Mouse (Mus musculus) hindbrain, embryonic 13.5 days (tissue): ENCODE measurements around the gene Wdr73. TPM values are rescaled to one million over a fixed set of nuclear protein-coding genes. Genes with fewer than 3 reads are reported as not detected.
"Not testable (repeated sequence)": the region's sequence is repeated elsewhere in the genome, so short reads cannot be mapped to it uniquely, and the experiment has no call there.

Source experiments
- ATAC-seq: fragments of 200-750 bp; cut with Nextera tagmentation; 2 replicates; pipeline ENCODE4 v1.8.0; 2017; ENCODE audit warnings: moderate TSS enrichment; ENCODE audit not compliant: low FRiP score
- H3K27ac ChIP-seq: fragments of 300-500 bp; sonication (generic); 2 replicates; pipeline ENCODE4 v1.5.1; 2015; ENCODE audit warnings: inconsistent platforms, mild to moderate bottlenecking, moderate library complexity
- H3K27me3 ChIP-seq: fragments of 300-500 bp; sonication (generic); 2 replicates; pipeline ENCODE4 v1.6.1; 2015; ENCODE audit warnings: mild to moderate bottlenecking, inconsistent platforms
- H3K36me3 ChIP-seq: fragments of 300-500 bp; sonication (generic); 2 replicates; pipeline ENCODE4 v1.6.1; 2015; ENCODE audit warnings: mild to moderate bottlenecking, inconsistent platforms
- H3K4me1 ChIP-seq: fragments of 300-500 bp; sonication (generic); replicated peaks from 2 replicates; pipeline ENCODE4 v1.6.1; 2015; ENCODE audit warnings: inconsistent platforms
- H3K4me2 ChIP-seq: fragments of 300-500 bp; sonication (generic); 2 replicates; pipeline ENCODE4 v1.6.1; 2015; ENCODE audit warnings: inconsistent platforms, mild to moderate bottlenecking, moderate library complexity
- H3K4me3 ChIP-seq: fragments of 300-500 bp; sonication (generic); 2 replicates; pipeline ENCODE4 v1.5.1; 2015; ENCODE audit warnings: mild to moderate bottlenecking, inconsistent platforms
- H3K9ac ChIP-seq: fragments of 300-500 bp; sonication (generic); 2 replicates; pipeline ENCODE4 v1.6.1; 2015; ENCODE audit warnings: mild to moderate bottlenecking, inconsistent platforms
- H3K9me3 ChIP-seq: fragments of 300-500 bp; sonication (generic); 2 replicates; pipeline ENCODE4 v1.6.1; 2016; ENCODE audit warnings: inconsistent platforms
- WGBS: fragments of 180-500 bp; shearing (Covaris S2); methylation state at CpG from one replicate; pipeline ENCODE4 v1.1.7; 2015; 5-methylcytosine and 5-hydroxymethylcytosine counted together
- polyA plus RNA-seq: library from polyadenylated mRNA; unstranded; fragments of >200 nt; fragmentation: Nextera tagmentation; extraction: Ambion mirVana; gene quantifications from 2 replicates; pipeline ENCODE4 v1.2.1, GENCODE M21; 2015

Gene Wdr73
- 36.5 and 41.5 TPM in 2 replicates for polyA plus RNA-seq

- H3K4me2 ChIP-seq, result peak within 1 kb of the TSS; percentile 86
- H3K27ac ChIP-seq, result peak within 1 kb of the TSS; percentile 83
- H3K4me1 ChIP-seq, result peaks cover 35% of the 10 kb centered on the region
- under 1% methylated on average over 36 of the region's 36 CpGs for WGBS
- peak within 1 kb of the TSS; percentile 79 for H3K9ac ChIP-seq
- no peaks in the 10 kb centered on the region for H3K27me3 ChIP-seq
- peak; percentile 94 for ATAC-seq
- H3K4me3 ChIP-seq, result peak within 1 kb of the TSS; percentile 72
- H3K9me3 ChIP-seq, result no peaks in the 10 kb centered on the region
- H3K36me3 ChIP-seq, result peaks cover 44% of the 10 kb centered on the region
These were observed at the start of gene Wdr73 for GRCm38 (mm10) chr7:80900944-80901501. Gene Wdr73, minus strand, starts transcription at chr7:80901269.

GRCm38 (mm10) chr7:80947445-80948350 lies 46.6 kb upstream of the Wdr73 start, which contains the start of gene Sec11a:
Gene Sec11a, minus strand, starts transcription at chr7:80947780.
- 2% methylated on average over 44 of the region's 44 CpGs for WGBS
- H3K36me3 ChIP-seq, result peaks cover 4% of the 10 kb centered on the region; the same call in 1 of the 2 replicates
- H3K4me2 ChIP-seq, result peak within 1 kb of the TSS; percentile 92
- H3K27ac ChIP-seq, result peak within 1 kb of the TSS; percentile 99
- H3K9ac ChIP-seq, result peak within 1 kb of the TSS; percentile 93
- H3K9me3 ChIP-seq, result no peaks in the 10 kb centered on the region
- peaks cover 29% of the 10 kb centered on the region for H3K4me1 ChIP-seq
- ATAC-seq, result peak; percentile 100
- H3K27me3 ChIP-seq, result peaks cover 7% of the 10 kb centered on the region; the same call in 1 of the 2 replicates
- H3K4me3 ChIP-seq, result peak within 1 kb of the TSS; percentile 86

GRCm38 (mm10) chr7:80939808-80940207 lies 38.7 kb upstream of the Wdr73 start:
- Histone ChIP-seq H3K9me3 (no peaks in the 10 kb centered on the region), H3K27me3 (no peaks in the 10 kb centered on the region), H3K27ac (no peak overlapping the region), H3K9ac (no peak overlapping the region), H3K36me3 (peaks cover 4% of the 10 kb centered on the region), H3K4me2 (no peak overlapping the region), H3K4me1 (peaks cover 9% of the 10 kb centered on the region), H3K4me3 (no peak overlapping the region)
- 95% methylated on average over 4 of the region's 4 CpGs for WGBS
- ATAC-seq, result no peak

- H3K9me3 ChIP-seq, ATAC-seq: not testable (repeated sequence)
These were observed 36.2 kb upstream of the Wdr73 start for GRCm38 (mm10) chr7:80937304-80937666.

GRCm38 (mm10) chr7:80936617-80937303 lies 35.7 kb upstream of the Wdr73 start:
- not testable (repeated sequence) for H3K4me3 ChIP-seq, H3K27ac ChIP-seq, H3K9me3 ChIP-seq, H3K4me2 ChIP-seq, H3K9ac ChIP-seq, H3K4me1 ChIP-seq, H3K27me3 ChIP-seq, ATAC-seq
- H3K36me3 ChIP-seq, result peaks cover 27% of the 10 kb centered on the region
- WGBS, result 82% methylated on average over 7 of the region's 7 CpGs

More at GRCm38 (mm10) chr7:80937304-80937666, 36.2 kb upstream of the Wdr73 start:
- peaks cover 22% of the 10 kb centered on the region for H3K36me3 ChIP-seq
- H3K9ac ChIP-seq, H3K27me3 ChIP-seq, H3K4me2 ChIP-seq, H3K27ac ChIP-seq, H3K4me1 ChIP-seq, H3K4me3 ChIP-seq: not testable (repeated sequence)

- Histone ChIP-seq H3K36me3 (peaks cover 36% of the 10 kb centered on the region), H3K9me3 (no peaks in the 10 kb centered on the region), H3K27me3 (no peaks in the 10 kb centered on the region), H3K4me3 (no peak overlapping the region), H3K27ac (no peak overlapping the region), H3K4me2 (no peak overlapping the region), H3K9ac (no peak overlapping the region), H3K4me1 (peaks cover 6% of the 10 kb centered on the region; the same call in 1 of the 2 replicates)
- WGBS, result 94% methylated on average over 1 of the region's 1 CpGs
- no peak for ATAC-seq
These were observed 34.8 kb upstream of the Wdr73 start for GRCm38 (mm10) chr7:80935834-80936233.

- H3K9ac ChIP-seq, result no peak overlapping the region
- 87% methylated on average over 1 of the region's 1 CpGs for WGBS
- no peak overlapping the region for H3K4me2 ChIP-seq
- no peaks in the 10 kb centered on the region for H3K4me1 ChIP-seq
- no peaks in the 10 kb centered on the region for H3K27me3 ChIP-seq
- H3K27ac ChIP-seq, result no peak overlapping the region
- no peak for ATAC-seq
- no peaks in the 10 kb centered on the region for H3K9me3 ChIP-seq
- peaks cover 39% of the 10 kb centered on the region for H3K36me3 ChIP-seq
- H3K4me3 ChIP-seq, result no peak overlapping the region
These were observed 31.7 kb upstream of the Wdr73 start for GRCm38 (mm10) chr7:80932777-80933176.

GRCm38 (mm10) chr7:80931618-80932207 lies 30.6 kb upstream of the Wdr73 start:
- peaks cover 45% of the 10 kb centered on the region for H3K36me3 ChIP-seq
- no peak overlapping the region for H3K4me2 ChIP-seq
- H3K27me3 ChIP-seq, result no peaks in the 10 kb centered on the region
- WGBS, result 93% methylated on average over 8 of the region's 8 CpGs
- no peak overlapping the region for H3K4me3 ChIP-seq
- H3K9ac ChIP-seq, result no peak overlapping the region
- no peaks in the 10 kb centered on the region for H3K9me3 ChIP-seq
- no peak for ATAC-seq
- H3K27ac ChIP-seq, result no peak overlapping the region
- H3K4me1 ChIP-seq, result no peaks in the 10 kb centered on the region

GRCm38 (mm10) chr7:80923165-80923564 lies 22.1 kb upstream of the Wdr73 start:
- Histone ChIP-seq H3K4me1 (no peaks in the 10 kb centered on the region), H3K4me2 (no peak overlapping the region), H3K36me3 (peaks cover 69% of the 10 kb centered on the region), H3K4me3 (no peak overlapping the region), H3K27me3 (no peaks in the 10 kb centered on the region), H3K27ac (no peak overlapping the region), H3K9ac (no peak overlapping the region), H3K9me3 (no peaks in the 10 kb centered on the region)
- 96% methylated on average over 2 of the region's 2 CpGs for WGBS
- ATAC-seq, result no peak

GRCm38 (mm10) chr7:80919647-80920008 lies 18.6 kb upstream of the Wdr73 start:
- 90% methylated on average over 5 of the region's 5 CpGs for WGBS
- H3K9me3 ChIP-seq, result no peaks in the 10 kb centered on the region
- H3K36me3 ChIP-seq, result peaks cover 78% of the 10 kb centered on the region
- no peak overlapping the region for H3K9ac ChIP-seq
- ATAC-seq, result no peak
- H3K4me2 ChIP-seq, result no peak overlapping the region
- no peaks in the 10 kb centered on the region for H3K27me3 ChIP-seq
- no peaks in the 10 kb centered on the region for H3K4me1 ChIP-seq
- no peak overlapping the region for H3K27ac ChIP-seq
- no peak overlapping the region for H3K4me3 ChIP-seq

- Histone ChIP-seq H3K4me3 (no peak overlapping the region), H3K9me3 (no peaks in the 10 kb centered on the region), H3K27ac (no peak overlapping the region), H3K27me3 (no peaks in the 10 kb centered on the region), H3K4me2 (no peak overlapping the region), H3K36me3 (peaks cover 78% of the 10 kb centered on the region), H3K4me1 (no peaks in the 10 kb centered on the region), H3K9ac (no peak overlapping the region)
- 87% methylated on average over 8 of the region's 8 CpGs for WGBS
- no peak for ATAC-seq
These were observed 18.0 kb upstream of the Wdr73 start for GRCm38 (mm10) chr7:80918982-80919646.
